Mouse (Mus musculus): Measurements from ENCODE around the gene Rpia. TPM values are rescaled to one million over a fixed set of nuclear protein-coding genes. Genes with fewer than 3 reads are reported as not detected.
"Not testable (repeated sequence)": the region's sequence is repeated elsewhere in the genome, so short reads cannot be mapped to it uniquely, and the experiment has no call there.

The Rpia gene
- polyA plus RNA-seq, 1 experiment from 2014 or later: 2.2 TPM

GRCm38 (mm10) chr6:70823277-70823676, 31.2 kb upstream of the Rpia start:
- not testable (repeated sequence) for H3K27ac ChIP-seq (ENCODE audit: low read length); H3K9ac ChIP-seq (ENCODE audit: low read length); H3K4me2 ChIP-seq (ENCODE audit: low read depth, low read length); H3K4me3 ChIP-seq (ENCODE audit: low read length); H3K4me1 ChIP-seq (replicated peaks; ENCODE audit: control insufficient read depth, insufficient read depth, low read length); H3K36me3 ChIP-seq (ENCODE audit: control insufficient read depth, insufficient read depth, low read length); H3K27me3 ChIP-seq (ENCODE audit: control insufficient read depth, insufficient read depth, low read depth, low read length); ATAC-seq (ENCODE audit: low read depth); H3K9me3 ChIP-seq (ENCODE audit: control insufficient read depth, low read length)
- 56% methylated on average over 4 of the region's 4 CpGs for WGBS

- no peaks in the 10 kb centered on the region for H3K36me3 ChIP-seq (ENCODE audit: control insufficient read depth, insufficient read depth, low read length)
- WGBS: 61% methylated on average over 5 of the region's 5 CpGs
- H3K4me3 ChIP-seq (ENCODE audit: low read length): no peak overlapping the region
- H3K4me2 ChIP-seq (ENCODE audit: low read depth, low read length): no peak overlapping the region
- no peak overlapping the region for H3K9ac ChIP-seq (ENCODE audit: low read length)
- H3K27me3 ChIP-seq (ENCODE audit: control insufficient read depth, insufficient read depth, low read depth, low read length): no peaks in the 10 kb centered on the region
- no peaks in the 10 kb centered on the region for H3K9me3 ChIP-seq (ENCODE audit: control insufficient read depth, low read length)
- 0 out of 2 replicates have a peak, but pooled peaks cover 3% of the 10 kb centered on the region for H3K4me1 ChIP-seq (replicated peaks; ENCODE audit: control insufficient read depth, insufficient read depth, low read length)
- ATAC-seq (ENCODE audit: low read depth): no peak
- H3K27ac ChIP-seq (ENCODE audit: low read length): no peak overlapping the region
These were observed 30.4 kb upstream of the Rpia start for GRCm38 (mm10) chr6:70822386-70822910.

DNA sequence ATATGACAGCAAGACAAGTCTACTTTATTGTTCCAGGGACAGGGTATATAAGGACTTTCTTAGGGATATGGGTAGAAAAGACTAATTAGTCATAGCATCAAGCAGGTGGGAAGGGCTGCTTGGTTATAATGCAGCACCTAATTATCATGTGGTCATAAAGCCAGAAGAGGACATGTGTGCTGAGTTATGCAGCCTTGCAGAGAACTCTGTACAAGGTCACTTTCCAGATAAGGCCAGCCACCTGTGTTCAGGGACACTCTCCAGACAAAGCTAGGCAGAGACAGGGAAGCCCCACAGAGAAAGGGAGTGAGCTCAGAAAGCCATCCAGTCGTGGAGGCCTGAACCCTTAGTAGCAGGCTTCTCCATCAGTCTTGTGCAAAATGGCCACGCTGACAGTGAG, 29.5 kb upstream of the Rpia start:
- no peak overlapping the region for H3K4me3 ChIP-seq (ENCODE audit: low read length)
- no peaks in the 10 kb centered on the region for H3K36me3 ChIP-seq (ENCODE audit: control insufficient read depth, insufficient read depth, low read length)
- H3K27ac ChIP-seq (ENCODE audit: low read length): no peak overlapping the region
- 0 out of 2 replicates have a peak, but pooled peaks cover 3% of the 10 kb centered on the region for H3K4me1 ChIP-seq (replicated peaks; ENCODE audit: control insufficient read depth, insufficient read depth, low read length)
- H3K9ac ChIP-seq (ENCODE audit: low read length): no peak overlapping the region
- no peaks in the 10 kb centered on the region for H3K27me3 ChIP-seq (ENCODE audit: control insufficient read depth, insufficient read depth, low read depth, low read length)
- WGBS: 54% methylated on average over 2 of the region's 2 CpGs
- no peak for ATAC-seq (ENCODE audit: low read depth)
- no peaks in the 10 kb centered on the region for H3K9me3 ChIP-seq (ENCODE audit: control insufficient read depth, low read length)
- no peak overlapping the region for H3K4me2 ChIP-seq (ENCODE audit: low read depth, low read length)

- Histone ChIP-seq H3K27me3 (ENCODE audit: control insufficient read depth, insufficient read depth, low read depth, low read length) (no peaks in the 10 kb centered on the region), H3K4me3 (ENCODE audit: low read length) (no peak overlapping the region), H3K4me2 (ENCODE audit: low read depth, low read length) (no peak overlapping the region), H3K9me3 (ENCODE audit: control insufficient read depth, low read length) (no peaks in the 10 kb centered on the region), H3K9ac (ENCODE audit: low read length) (no peak overlapping the region), H3K36me3 (ENCODE audit: control insufficient read depth, insufficient read depth, low read length) (no peaks in the 10 kb centered on the region), H3K27ac (ENCODE audit: low read length) (no peak overlapping the region), H3K4me1 (replicated peaks; ENCODE audit: control insufficient read depth, insufficient read depth, low read length) (peaks cover 4% of the 10 kb centered on the region)
- 74% methylated on average over 8 of the region's 8 CpGs for WGBS
- no peak for ATAC-seq (ENCODE audit: low read depth)
These were observed 23.4 kb upstream of the Rpia start for GRCm38 (mm10) chr6:70815471-70815870.

DNA sequence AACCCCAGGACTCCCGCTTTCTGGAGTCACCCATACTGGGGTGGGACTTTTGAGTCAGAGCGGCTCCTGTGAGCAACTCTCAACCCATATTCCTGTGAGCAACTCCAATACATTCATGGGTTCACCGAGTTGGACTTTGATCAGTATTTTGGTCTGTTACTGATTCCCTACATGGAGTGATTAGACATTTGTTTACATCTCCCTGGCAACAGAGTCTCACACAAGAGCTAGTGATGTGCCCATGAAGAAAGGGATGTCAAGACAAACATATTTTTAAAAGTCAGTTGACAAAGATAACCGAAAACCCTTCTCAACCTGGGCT, 22.6 kb upstream of the Rpia start:
- Histone ChIP-seq H3K9me3 (ENCODE audit: control insufficient read depth, low read length) (no peaks in the 10 kb centered on the region), H3K9ac (ENCODE audit: low read length) (no peak overlapping the region), H3K27ac (ENCODE audit: low read length) (no peak overlapping the region), H3K4me3 (ENCODE audit: low read length) (no peak overlapping the region), H3K36me3 (ENCODE audit: control insufficient read depth, insufficient read depth, low read length) (no peaks in the 10 kb centered on the region), H3K27me3 (ENCODE audit: control insufficient read depth, insufficient read depth, low read depth, low read length) (no peaks in the 10 kb centered on the region), H3K4me1 (replicated peaks; ENCODE audit: control insufficient read depth, insufficient read depth, low read length) (peaks cover 4% of the 10 kb centered on the region), H3K4me2 (ENCODE audit: low read depth, low read length) (no peak overlapping the region)
- WGBS: 79% methylated on average over 4 of the region's 4 CpGs
- ATAC-seq (ENCODE audit: low read depth): no peak

DNA sequence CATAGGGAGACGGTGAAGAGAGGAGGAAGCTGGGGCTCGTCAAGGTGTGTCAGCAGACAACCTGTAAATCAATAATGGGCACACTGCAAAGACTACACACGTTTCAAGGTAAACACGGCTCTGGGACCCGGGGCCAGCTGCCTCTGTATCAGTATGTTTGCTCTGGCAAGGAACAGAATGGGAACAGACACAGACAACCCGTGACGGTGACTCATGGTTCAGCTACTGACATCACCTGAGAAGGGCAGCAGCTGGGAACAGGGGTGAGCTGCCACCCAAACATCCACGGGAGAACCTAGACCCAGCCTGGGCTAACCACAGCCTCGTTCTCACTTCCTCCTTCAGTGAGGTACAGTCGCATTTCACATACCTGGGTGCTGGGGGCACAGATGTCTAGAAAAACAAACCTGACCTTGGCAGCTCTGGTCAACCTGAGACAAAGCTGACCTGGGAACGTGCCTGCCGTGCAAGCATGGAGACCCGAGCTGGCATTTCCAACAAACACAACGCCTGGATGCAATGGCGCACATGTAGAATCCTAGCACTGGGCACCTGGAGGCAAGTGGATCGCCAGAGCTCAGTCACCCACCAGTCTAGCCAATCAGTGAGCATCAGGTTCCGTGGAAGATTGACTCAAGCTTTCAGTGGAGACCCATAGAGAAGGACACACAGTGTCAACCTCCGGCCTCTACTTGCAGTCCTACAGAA, 22.0 kb upstream of the Rpia start:
- Histone ChIP-seq H3K27ac (ENCODE audit: low read length) (no peak overlapping the region), H3K9me3 (ENCODE audit: control insufficient read depth, low read length) (no peaks in the 10 kb centered on the region), H3K36me3 (ENCODE audit: control insufficient read depth, insufficient read depth, low read length) (no peaks in the 10 kb centered on the region), H3K9ac (ENCODE audit: low read length) (no peak overlapping the region), H3K4me2 (ENCODE audit: low read depth, low read length) (no peak overlapping the region), H3K4me3 (ENCODE audit: low read length) (no peak overlapping the region), H3K4me1 (replicated peaks; ENCODE audit: control insufficient read depth, insufficient read depth, low read length) (peaks cover 4% of the 10 kb centered on the region), H3K27me3 (ENCODE audit: control insufficient read depth, insufficient read depth, low read depth, low read length) (no peaks in the 10 kb centered on the region)
- WGBS: 61% methylated on average over 18 of the region's 18 CpGs
- ATAC-seq (ENCODE audit: low read depth): 0 out of 2 replicates have a peak, but pooled peaks have one; percentile 11

GRCm38 (mm10) chr6:70812526-70812895, 20.5 kb upstream of the Rpia start:
- H3K27me3 ChIP-seq (ENCODE audit: control insufficient read depth, insufficient read depth, low read depth, low read length): no peaks in the 10 kb centered on the region

GRCm38 (mm10) chr6:70811557-70812525, 19.8 kb upstream of the Rpia start:
- no peaks in the 10 kb centered on the region for H3K36me3 ChIP-seq (ENCODE audit: control insufficient read depth, insufficient read depth, low read length)
- ATAC-seq (ENCODE audit: low read depth): peak; percentile 68
- no peaks in the 10 kb centered on the region for H3K27me3 ChIP-seq (ENCODE audit: control insufficient read depth, insufficient read depth, low read depth, low read length)
- H3K27ac ChIP-seq (ENCODE audit: low read length): peak overlapping the region; percentile 32; the same call in 1 of the 2 replicates
- 12% methylated on average over 6 of the region's 6 CpGs for WGBS
- H3K9me3 ChIP-seq (ENCODE audit: control insufficient read depth, low read length): no peaks in the 10 kb centered on the region
- H3K4me1 ChIP-seq (replicated peaks; ENCODE audit: control insufficient read depth, insufficient read depth, low read length): peaks cover 4% of the 10 kb centered on the region
- no peak overlapping the region for H3K9ac ChIP-seq (ENCODE audit: low read length)
- no peak overlapping the region for H3K4me3 ChIP-seq (ENCODE audit: low read length)
- no peak overlapping the region for H3K4me2 ChIP-seq (ENCODE audit: low read depth, low read length)

More at GRCm38 (mm10) chr6:70812526-70812895, 20.5 kb upstream of the Rpia start:
- Histone ChIP-seq H3K4me2 (ENCODE audit: low read depth, low read length) (no peak overlapping the region), H3K36me3 (ENCODE audit: control insufficient read depth, insufficient read depth, low read length) (no peaks in the 10 kb centered on the region), H3K4me1 (replicated peaks; ENCODE audit: control insufficient read depth, insufficient read depth, low read length) (peaks cover 4% of the 10 kb centered on the region), H3K9ac (ENCODE audit: low read length) (no peak overlapping the region), H3K9me3 (ENCODE audit: control insufficient read depth, low read length) (no peaks in the 10 kb centered on the region), H3K4me3 (ENCODE audit: low read length) (no peak overlapping the region), H3K27ac (ENCODE audit: low read length) (peak overlapping the region; percentile 32; the same call in 1 of the 2 replicates)
- 21% methylated on average over 4 of the region's 4 CpGs for WGBS
- peak; percentile 63; the same call in 1 of the 2 replicates for ATAC-seq (ENCODE audit: low read depth)

DNA sequence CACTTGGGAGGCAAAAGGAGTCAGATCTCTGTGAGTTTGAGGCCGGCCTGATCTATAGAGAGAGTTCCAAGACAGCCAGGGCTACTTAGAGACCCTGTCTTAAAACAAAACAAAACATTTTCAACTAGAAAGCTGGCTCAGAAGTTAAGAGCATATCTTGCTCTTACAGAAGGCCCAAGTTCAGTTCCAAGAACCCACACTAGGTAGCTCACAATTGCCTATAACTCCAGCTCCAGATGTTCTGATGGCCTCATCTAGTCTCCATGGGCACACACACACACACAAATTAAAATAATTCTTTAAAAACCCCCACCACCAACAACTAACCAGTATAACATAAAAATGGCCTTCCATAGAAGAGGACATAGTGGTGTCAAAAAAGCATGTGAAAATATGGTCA, 18.5 kb upstream of the Rpia start:
- ATAC-seq (ENCODE audit: low read depth): no peak
- Histone ChIP-seq H3K4me2 (ENCODE audit: low read depth, low read length) (no peak overlapping the region), H3K27ac (ENCODE audit: low read length) (no peak overlapping the region), H3K4me3 (ENCODE audit: low read length) (no peak overlapping the region), H3K9me3 (ENCODE audit: control insufficient read depth, low read length) (no peaks in the 10 kb centered on the region), H3K36me3 (ENCODE audit: control insufficient read depth, insufficient read depth, low read length) (no peaks in the 10 kb centered on the region), H3K9ac (ENCODE audit: low read length) (no peak overlapping the region), H3K4me1 (replicated peaks; ENCODE audit: control insufficient read depth, insufficient read depth, low read length) (peaks cover 6% of the 10 kb centered on the region), H3K27me3 (ENCODE audit: control insufficient read depth, insufficient read depth, low read depth, low read length) (no peaks in the 10 kb centered on the region)
- 86% methylated on average over 1 of the region's 1 CpGs for WGBS
